Mouse (Mus musculus): ENCODE measurements at regions not wholly inside any gene's neighbourhood (a gene's known extent, or its start where the extent isn't known, plus 50 kb on each side); places are given as distances from the start of the nearest gene placed in this dataset.

GRCm38 (mm10) chr5:102333894-102334293, 147.3 kb upstream of the Arhgap24 start:
- Histone ChIP-seq H3K4me1 (ENCODE audit: control insufficient read depth, insufficient read depth, low read length) (no peaks in the 10 kb centered on the region), H3K36me3 (ENCODE audit: control insufficient read depth, insufficient read depth, low read length) (no peaks in the 10 kb centered on the region), H3K4me3 (ENCODE audit: control insufficient read depth, low read depth, low read length) (no peak overlapping the region), H3K27ac (ENCODE audit: control insufficient read depth, insufficient read depth, low read depth, low read length) (no peak overlapping the region), H3K27me3 (ENCODE audit: control insufficient read depth, insufficient read depth, low read length) (no peaks in the 10 kb centered on the region)
- TF ChIP-seq POLR2A (IDR thresholded peaks at IDR 0.05; ENCODE audit: control insufficient read depth, low read depth, low read length) = no peak

- no peaks in the 10 kb centered on the region for H3K27me3 ChIP-seq (ENCODE audit: control insufficient read depth, insufficient read depth, low read length)
- no peak for TF ChIP-seq CTCF (IDR thresholded peaks at IDR 0.05; ENCODE audit: control insufficient read depth, insufficient read depth, insufficient replicate concordance, low read depth, low read length)
- TF ChIP-seq POLR2A (IDR thresholded peaks at IDR 0.05; ENCODE audit: control insufficient read depth, low read depth, low read length) = no peak
Measured at GRCm38 (mm10) chr5:102334442-102335197, 146.6 kb upstream of the Arhgap24 start.

DNA sequence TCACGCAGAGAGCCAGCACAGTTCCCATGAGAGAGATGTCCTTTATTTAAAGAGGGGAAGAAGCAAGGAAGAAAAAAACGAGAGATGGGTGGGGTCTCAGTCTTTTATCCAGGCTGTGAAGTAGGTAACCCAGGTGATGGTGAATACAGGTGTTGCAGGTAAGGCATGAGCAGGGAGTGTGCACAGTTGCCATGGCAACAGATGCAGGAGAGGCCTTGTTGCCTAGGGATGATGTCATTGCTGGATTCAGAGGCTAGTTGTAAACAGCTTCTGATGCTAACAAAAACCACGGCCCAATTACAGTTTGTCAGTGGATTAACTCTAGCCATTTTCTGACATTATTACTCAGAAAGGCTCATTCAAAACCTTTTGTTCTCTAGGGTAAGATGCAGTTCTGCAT, 114.7 kb upstream of the Arhgap24 start:
- Histone ChIP-seq H3K27ac (ENCODE audit: control insufficient read depth, insufficient read depth, low read depth, low read length) (no peak overlapping the region), H3K27me3 (ENCODE audit: control insufficient read depth, insufficient read depth, low read length) (no peaks in the 10 kb centered on the region), H3K4me1 (ENCODE audit: control insufficient read depth, insufficient read depth, low read length) (no peaks in the 10 kb centered on the region), H3K4me3 (ENCODE audit: control insufficient read depth, low read depth, low read length) (no peak overlapping the region), H3K36me3 (ENCODE audit: control insufficient read depth, insufficient read depth, low read length) (no peaks in the 10 kb centered on the region)
- no peak for TF ChIP-seq CTCF (IDR thresholded peaks at IDR 0.05; ENCODE audit: control insufficient read depth, insufficient read depth, insufficient replicate concordance, low read depth, low read length)
- no peak for TF ChIP-seq POLR2A (IDR thresholded peaks at IDR 0.05; ENCODE audit: control insufficient read depth, low read depth, low read length)

More at GRCm38 (mm10) chr5:102334442-102335197, 146.6 kb upstream of the Arhgap24 start:
- Histone ChIP-seq H3K27ac (ENCODE audit: control insufficient read depth, insufficient read depth, low read depth, low read length) (no peak overlapping the region), H3K4me1 (ENCODE audit: control insufficient read depth, insufficient read depth, low read length) (no peaks in the 10 kb centered on the region), H3K36me3 (ENCODE audit: control insufficient read depth, insufficient read depth, low read length) (no peaks in the 10 kb centered on the region), H3K4me3 (ENCODE audit: control insufficient read depth, low read depth, low read length) (no peak overlapping the region)

GRCm38 (mm10) chr5:102373309-102373971, 107.8 kb upstream of the Arhgap24 start:
- H3K36me3 ChIP-seq (ENCODE audit: control insufficient read depth, insufficient read depth, low read length) = no peaks in the 10 kb centered on the region
- H3K4me1 ChIP-seq (ENCODE audit: control insufficient read depth, insufficient read depth, low read length) = no peaks in the 10 kb centered on the region
- TF ChIP-seq POLR2A (IDR thresholded peaks at IDR 0.05; ENCODE audit: control insufficient read depth, low read depth, low read length) (no peak), CTCF (IDR thresholded peaks at IDR 0.05; ENCODE audit: control insufficient read depth, insufficient read depth, insufficient replicate concordance, low read depth, low read length) (no peak)
- no peak overlapping the region for H3K4me3 ChIP-seq (ENCODE audit: control insufficient read depth, low read depth, low read length)
- H3K27me3 ChIP-seq (ENCODE audit: control insufficient read depth, insufficient read depth, low read length) = no peaks in the 10 kb centered on the region
- H3K27ac ChIP-seq (ENCODE audit: control insufficient read depth, insufficient read depth, low read depth, low read length) = no peak overlapping the region

- Histone ChIP-seq H3K27ac (ENCODE audit: control insufficient read depth, insufficient read depth, low read depth, low read length) (no peak overlapping the region), H3K4me3 (ENCODE audit: control insufficient read depth, low read depth, low read length) (no peak overlapping the region), H3K4me1 (ENCODE audit: control insufficient read depth, insufficient read depth, low read length) (no peaks in the 10 kb centered on the region), H3K36me3 (ENCODE audit: control insufficient read depth, insufficient read depth, low read length) (no peaks in the 10 kb centered on the region), H3K27me3 (ENCODE audit: control insufficient read depth, insufficient read depth, low read length) (no peaks in the 10 kb centered on the region)
- TF ChIP-seq CTCF (IDR thresholded peaks at IDR 0.05; ENCODE audit: control insufficient read depth, insufficient read depth, insufficient replicate concordance, low read depth, low read length) = no peak
- no peak for TF ChIP-seq POLR2A (IDR thresholded peaks at IDR 0.05; ENCODE audit: control insufficient read depth, low read depth, low read length)
Measured at GRCm38 (mm10) chr5:102373972-102374755, 107.0 kb upstream of the Arhgap24 start.

- Histone ChIP-seq H3K4me3 (ENCODE audit: control insufficient read depth, low read depth, low read length) (no peak overlapping the region), H3K36me3 (ENCODE audit: control insufficient read depth, insufficient read depth, low read length) (no peaks in the 10 kb centered on the region), H3K27me3 (ENCODE audit: control insufficient read depth, insufficient read depth, low read length) (no peaks in the 10 kb centered on the region), H3K4me1 (ENCODE audit: control insufficient read depth, insufficient read depth, low read length) (no peaks in the 10 kb centered on the region), H3K27ac (ENCODE audit: control insufficient read depth, insufficient read depth, low read depth, low read length) (no peak overlapping the region)
- TF ChIP-seq POLR2A (IDR thresholded peaks at IDR 0.05; ENCODE audit: control insufficient read depth, low read depth, low read length) (no peak), CTCF (IDR thresholded peaks at IDR 0.05; ENCODE audit: control insufficient read depth, insufficient read depth, insufficient replicate concordance, low read depth, low read length) (no peak)
Measured at GRCm38 (mm10) chr5:102375339-102375738, 105.9 kb upstream of the Arhgap24 start.

DNA sequence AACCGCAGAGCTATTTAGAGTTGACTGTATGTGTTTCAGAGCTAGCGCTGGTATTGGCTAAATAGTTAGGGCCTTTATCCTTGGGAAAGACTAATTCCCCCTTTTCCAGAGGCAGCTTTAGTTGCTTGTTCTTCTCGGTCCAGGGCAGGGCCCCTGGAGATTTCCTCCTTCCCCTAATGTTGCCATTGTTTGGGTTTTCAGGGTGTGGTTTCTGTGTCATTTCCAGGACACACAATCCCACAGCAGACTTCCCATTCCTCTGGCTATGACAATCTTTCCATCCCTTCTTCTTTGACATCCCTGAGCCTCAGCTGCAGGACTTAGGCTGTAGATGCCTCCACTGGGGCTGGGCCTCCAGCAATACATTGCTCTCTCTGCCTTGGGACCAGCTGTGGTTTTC, 87.2 kb upstream of the Arhgap24 start:
- Histone ChIP-seq H3K4me1 (ENCODE audit: control insufficient read depth, insufficient read depth, low read length) (no peaks in the 10 kb centered on the region), H3K36me3 (ENCODE audit: control insufficient read depth, insufficient read depth, low read length) (no peaks in the 10 kb centered on the region), H3K27ac (ENCODE audit: control insufficient read depth, insufficient read depth, low read depth, low read length) (no peak overlapping the region), H3K27me3 (ENCODE audit: control insufficient read depth, insufficient read depth, low read length) (no peaks in the 10 kb centered on the region), H3K4me3 (ENCODE audit: control insufficient read depth, low read depth, low read length) (no peak overlapping the region)
- TF ChIP-seq POLR2A (IDR thresholded peaks at IDR 0.05; ENCODE audit: control insufficient read depth, low read depth, low read length) = no peak
- TF ChIP-seq CTCF (IDR thresholded peaks at IDR 0.05; ENCODE audit: control insufficient read depth, insufficient read depth, insufficient replicate concordance, low read depth, low read length) = no peak

Data from testis, adult 2 months (tissue).